Mouse (Mus musculus): Measurements from ENCODE around the gene Dlx6. TPM values are rescaled to one million over a fixed set of nuclear protein-coding genes. Genes with fewer than 3 reads are reported as not detected.

Gene Dlx6
- total RNA-seq, 2 experiments from 2014 or later = not detected

DNA sequence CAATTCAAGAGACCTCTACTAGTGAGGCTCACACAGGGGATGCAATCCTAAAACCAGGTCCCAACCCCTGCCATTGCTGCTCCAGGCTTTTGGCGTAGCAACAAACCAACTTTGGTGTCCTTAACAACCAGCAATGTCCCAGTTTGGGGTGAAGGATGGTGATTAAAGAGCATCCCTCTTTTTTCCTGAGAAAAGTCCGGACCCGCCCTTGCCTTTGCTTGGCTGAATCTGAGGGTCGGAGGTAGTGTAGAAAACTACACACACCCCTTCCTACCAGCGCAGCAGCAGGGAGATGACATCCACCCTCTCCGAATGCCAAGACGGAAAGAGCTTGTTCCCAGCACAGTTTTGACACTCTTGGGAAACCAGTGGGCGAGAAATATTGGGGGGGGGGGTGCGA lies 12.5 kb downstream of the Dlx6 start:
- no peak for DNase-seq (ENCODE audit: low spot score in 2 of 2)

DNA sequence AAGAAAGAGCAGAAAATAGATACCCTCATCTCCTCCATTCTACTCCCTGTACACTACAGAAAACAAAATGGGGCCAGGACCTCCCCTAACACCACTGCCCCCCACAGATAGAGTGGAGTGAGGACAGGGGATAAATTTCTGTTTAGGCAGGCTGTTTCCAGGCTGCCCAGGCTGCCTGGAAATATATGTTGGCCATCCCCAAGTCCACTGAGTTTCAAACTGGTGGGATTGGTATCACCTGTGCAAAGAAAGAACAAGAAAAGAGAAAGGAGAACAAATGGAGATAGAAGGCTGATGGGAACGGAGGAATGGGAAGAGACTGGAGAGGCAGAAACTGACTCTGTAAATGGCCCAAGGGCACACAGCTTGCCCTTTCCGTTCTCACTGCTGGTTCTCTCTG lies 13.1 kb downstream of the Dlx6 start:
- DNase-seq (ENCODE audit: low spot score in 2 of 2) = no peak

GRCm38 (mm10) chr6:6876731-6877130 lies 13.6 kb downstream of the Dlx6 start:
- DNase-seq (ENCODE audit: low spot score in 2 of 2) = no peak

- no peak for DNase-seq (ENCODE audit: low spot score in 2 of 2)
These were observed 14.3 kb downstream of the Dlx6 start for GRCm38 (mm10) chr6:6877346-6877910.

GRCm38 (mm10) chr6:6877981-6878840 lies 15.1 kb downstream of the Dlx6 start:
- DNase-seq (ENCODE audit: low spot score in 2 of 2) = no peak

- DNase-seq (ENCODE audit: low spot score in 2 of 2) = no peak
These were observed 15.7 kb downstream of the Dlx6 start for GRCm38 (mm10) chr6:6878841-6879291.

DNA sequence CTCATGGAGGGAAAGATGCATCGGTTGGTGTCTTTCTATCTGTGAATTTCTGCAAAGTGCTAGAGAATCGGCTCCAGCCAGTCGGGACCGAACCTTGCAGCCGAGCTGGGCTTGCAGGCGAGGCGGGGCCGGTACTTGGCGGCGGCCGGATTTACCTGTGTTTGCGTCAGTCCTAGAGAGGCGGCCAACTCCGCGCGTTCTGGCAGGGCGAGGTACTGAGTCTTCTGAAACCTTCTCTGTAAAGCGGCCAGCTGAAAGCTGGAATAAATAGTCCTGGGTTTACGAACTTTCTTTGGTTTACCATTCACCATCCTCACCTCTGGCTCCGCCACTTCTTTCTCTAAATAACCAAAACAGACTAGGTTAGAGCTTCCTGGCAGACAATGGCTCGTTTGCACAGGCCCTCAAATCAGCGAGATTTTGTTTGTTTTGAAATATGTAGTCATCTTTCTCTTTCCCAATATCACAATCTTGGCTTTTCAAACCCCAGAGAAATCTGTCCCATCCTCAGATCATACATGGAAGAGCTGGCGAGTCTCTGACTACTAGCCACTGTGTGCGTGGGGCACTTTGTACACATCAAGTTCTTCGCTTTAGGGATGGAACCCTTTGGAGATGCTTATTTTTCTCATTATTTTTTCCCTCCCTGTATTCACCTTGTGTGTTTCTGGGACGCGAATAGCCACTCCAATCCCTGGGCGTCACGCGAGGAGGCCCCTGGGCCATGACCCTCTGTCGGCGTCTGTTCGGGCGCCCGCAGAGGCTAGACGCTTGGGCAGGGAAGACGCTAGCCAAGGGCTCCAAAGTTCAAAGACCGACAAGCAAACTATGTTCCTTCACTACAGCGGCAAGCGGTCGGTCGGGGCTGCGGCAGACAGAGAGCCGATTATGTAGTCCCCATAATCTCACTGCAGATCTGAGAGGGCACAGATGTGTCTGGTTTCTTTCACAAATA lies 16.5 kb downstream of the Dlx6 start:
- no peak for DNase-seq (ENCODE audit: low spot score in 2 of 2)

GRCm38 (mm10) chr6:6880361-6881114 lies 17.4 kb downstream of the Dlx6 start:
- no peak for DNase-seq (ENCODE audit: low spot score in 2 of 2)

- DNase-seq (ENCODE audit: low spot score in 2 of 2) = no peak
These were observed 18.0 kb downstream of the Dlx6 start for GRCm38 (mm10) chr6:6881115-6881637.

- DNase-seq (ENCODE audit: low spot score in 2 of 2) = no peak
These were observed 18.6 kb downstream of the Dlx6 start, which contains the start of gene Dlx5 for GRCm38 (mm10) chr6:6881638-6882190. Gene Dlx5 (minus strand): TSS chr6:6882085.

GRCm38 (mm10) chr6:6882266-6882797 lies 19.2 kb downstream of the Dlx6 start:
- no peak for DNase-seq (ENCODE audit: low spot score in 2 of 2)

DNA sequence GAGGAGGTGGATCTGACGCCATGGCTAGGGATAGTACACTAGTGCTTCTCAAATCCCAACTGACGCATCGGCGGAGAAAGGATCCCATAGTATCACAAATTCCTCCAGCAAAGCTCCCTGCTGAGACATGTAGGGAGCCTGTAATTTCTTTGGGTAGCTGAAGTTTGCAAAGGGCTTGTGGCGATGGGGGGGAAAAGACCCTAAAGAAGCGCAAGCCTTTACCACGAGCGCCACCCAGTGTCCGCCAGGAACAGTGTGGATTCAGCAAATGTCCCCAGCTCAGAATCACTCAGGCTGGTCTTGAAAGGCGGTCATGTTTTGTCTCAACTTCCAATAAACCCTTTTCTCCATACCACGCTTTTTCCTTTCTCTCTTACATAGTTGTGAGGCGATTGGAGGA lies 21.8 kb downstream of the Dlx6 start:
- DNase-seq (ENCODE audit: low spot score in 2 of 2) = peak; percentile 38 to 58

GRCm38 (mm10) chr6:6886225-6886624 lies 23.1 kb downstream of the Dlx6 start:
- DNase-seq (ENCODE audit: low spot score in 2 of 2) = no peak

DNA sequence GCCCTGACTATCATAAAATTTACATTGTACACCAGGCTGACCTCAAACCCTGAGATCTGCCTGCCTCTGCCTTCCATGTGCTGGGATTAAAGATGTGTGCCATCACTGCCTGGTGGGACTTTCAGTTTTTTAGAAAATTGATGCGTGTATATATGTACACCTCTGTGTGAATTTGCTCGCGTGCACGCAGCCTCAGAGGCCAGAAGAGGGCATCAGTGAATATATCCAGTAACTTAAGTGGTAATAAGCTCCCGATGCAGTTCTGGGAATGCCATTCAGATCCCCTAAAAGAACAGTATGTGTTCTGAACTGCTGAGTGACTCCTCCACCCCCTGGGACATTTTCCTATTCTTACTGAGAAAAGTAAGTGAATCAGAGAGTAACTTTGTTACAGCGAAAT lies 26.9 kb downstream of the Dlx6 start:
- DNase-seq (ENCODE audit: low spot score in 2 of 2) = no peak

DNA sequence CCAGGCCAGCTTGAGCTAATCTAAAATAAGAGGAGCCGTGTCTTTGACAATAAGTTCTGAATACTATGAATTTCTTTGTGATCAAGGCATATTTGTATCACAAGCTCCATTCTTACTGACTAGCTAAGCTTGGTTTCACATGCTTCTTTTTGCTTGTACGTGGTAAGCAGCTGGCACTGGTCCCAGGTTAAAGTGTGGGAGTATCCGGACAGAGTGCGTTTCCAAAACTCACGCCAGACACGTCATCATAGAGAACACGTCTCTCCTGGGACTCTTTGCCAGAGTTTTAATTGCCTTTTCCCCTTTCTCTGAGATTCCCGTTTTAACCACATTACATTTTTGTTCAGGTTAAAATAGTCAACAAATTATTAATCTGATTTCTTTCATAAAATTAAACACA lies 46.5 kb downstream of the Dlx6 start:
- DNase-seq (ENCODE audit: low spot score in 2 of 2) = peak; percentile 7 to 38

GRCm38 (mm10) chr6:6914304-6914703 lies 51.2 kb downstream of the Dlx6 start:
- no peak for DNase-seq (ENCODE audit: low spot score in 2 of 2)

DNA sequence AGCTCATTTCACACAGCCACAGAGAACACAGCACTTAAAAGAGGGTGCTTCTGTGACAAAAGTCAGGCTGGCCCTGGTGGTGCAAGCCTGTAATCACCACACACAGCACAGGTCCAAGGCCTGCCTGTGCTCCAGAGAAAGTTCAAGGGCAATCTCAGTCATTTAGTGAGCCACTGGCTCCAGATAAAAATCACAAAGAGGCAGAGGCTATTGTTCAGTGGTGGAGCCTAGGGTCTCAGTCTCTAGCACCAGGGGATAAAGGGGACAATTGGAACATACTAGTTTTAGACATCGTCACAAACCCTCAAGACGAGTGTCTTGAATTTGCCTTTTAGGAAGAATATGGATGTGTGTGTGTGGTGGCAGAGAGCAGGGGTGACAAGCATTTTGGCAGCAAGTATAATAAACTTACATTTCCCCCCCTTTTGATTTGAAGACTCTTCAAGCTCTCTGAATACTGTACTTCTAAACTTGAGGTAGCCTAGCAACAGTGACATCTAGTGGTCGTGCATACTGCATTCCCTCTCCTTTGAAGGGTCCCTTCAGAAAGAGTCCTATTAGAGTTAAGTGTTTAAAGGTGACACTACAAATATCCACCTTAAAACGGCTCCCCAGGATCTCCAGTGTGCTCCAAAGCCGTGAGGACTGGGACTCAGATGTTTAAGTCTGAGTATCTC lies 51.9 kb downstream of the Dlx6 start:
- peak in 1 of 2 experiments; percentile 23 for DNase-seq (ENCODE audit: low spot score in 2 of 2)

GRCm38 (mm10) chr6:6915526-6915915 lies 52.4 kb downstream of the Dlx6 start:
- DNase-seq (ENCODE audit: low spot score in 2 of 2) = no peak

DNA sequence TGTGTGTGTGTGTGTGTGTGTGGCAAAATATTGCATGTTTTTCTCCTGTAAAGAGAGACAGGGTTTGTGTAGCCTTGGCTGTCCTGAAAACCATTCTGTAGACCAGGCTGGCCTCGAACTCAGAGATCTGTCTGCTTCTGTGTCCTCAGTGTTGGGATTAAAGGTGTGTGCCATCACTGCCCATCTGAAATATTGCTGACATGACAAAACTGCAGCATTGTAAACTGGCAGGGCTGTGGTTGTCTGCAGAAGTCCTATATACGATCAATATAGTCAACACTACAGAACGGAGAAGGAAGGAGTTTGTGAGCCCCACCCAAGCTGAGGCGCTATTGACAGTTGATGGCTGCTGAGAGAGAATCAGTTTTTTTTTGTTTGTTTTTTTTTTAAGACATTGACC lies 54.2 kb downstream of the Dlx6 start:
- DNase-seq (ENCODE audit: low spot score in 2 of 2) = no peak

All from adrenal gland, adult 18-20 months (tissue).